Mouse (Mus musculus): ENCODE measurements around the gene Vmn2r22.
"Not testable (repeated sequence)": the region's sequence is repeated elsewhere in the genome, so short reads cannot be mapped to it uniquely, and the experiment has no call there.

GRCm38 (mm10) chr6:123583988-123584387, 66.5 kb downstream of the Vmn2r22 start:
- not testable (repeated sequence) for TF ChIP-seq POLR2A (IDR thresholded peaks at IDR 0.05; ENCODE audit: borderline replicate concordance, extremely low read depth, insufficient read depth, insufficient read length, poor library complexity, severe bottlenecking); CTCF (IDR thresholded peaks at IDR 0.05; ENCODE audit: borderline replicate concordance, extremely low read depth, insufficient read depth, insufficient read length)

All from brain, embryonic 14.5 days (tissue).